Mouse (Mus musculus) intestine, embryonic 15.5 days (tissue): ENCODE measurements around the gene Kcne2. TPM values are rescaled to one million over a fixed set of nuclear protein-coding genes. Genes with fewer than 3 reads are reported as not detected.

Source experiments
- ATAC-seq: fragments of 200-750 bp; cut with Nextera tagmentation; 2 replicates; pipeline ENCODE4 v1.8.0; 2017; ENCODE audit warnings: moderate TSS enrichment, moderate library complexity
- H3K27ac ChIP-seq: fragments of 300-500 bp; sonication (generic); 2 replicates; pipeline ENCODE4 v1.5.1; 2015; ENCODE audit warnings: mild to moderate bottlenecking, inconsistent platforms
- H3K27me3 ChIP-seq: fragments of 300-500 bp; sonication (generic); replicated peaks from 2 replicates; pipeline ENCODE4 v1.6.1; 2015; ENCODE audit warnings: inconsistent platforms
- H3K36me3 ChIP-seq: fragments of 300-500 bp; sonication (generic); 2 replicates; pipeline ENCODE4 v1.6.1; 2015; ENCODE audit warnings: inconsistent platforms
- H3K4me1 ChIP-seq: fragments of 300-500 bp; sonication (generic); replicated peaks from 2 replicates; pipeline ENCODE4 v1.6.1; 2015; ENCODE audit warnings: inconsistent platforms
- H3K4me2 ChIP-seq: fragments of 300-500 bp; sonication (generic); replicated peaks from 2 replicates; pipeline ENCODE4 v1.6.1; 2015; ENCODE audit warnings: mild to moderate bottlenecking, inconsistent platforms
- H3K4me3 ChIP-seq: fragments of 300-500 bp; sonication (generic); replicated peaks from 2 replicates; pipeline ENCODE4 v1.5.1; 2015; ENCODE audit warnings: inconsistent platforms
- H3K9ac ChIP-seq: fragments of 300-500 bp; sonication (generic); 2 replicates; pipeline ENCODE4 v1.6.1; 2015; ENCODE audit warnings: inconsistent platforms
- H3K9me3 ChIP-seq: fragments of 300-500 bp; sonication (generic); 2 replicates; pipeline ENCODE4 v1.6.1; 2016; ENCODE audit warnings: inconsistent platforms
- WGBS: fragments of 180-500 bp; shearing (Covaris S2); methylation state at CpG from one replicate; pipeline ENCODE4 v1.1.7; 2015; 5-methylcytosine and 5-hydroxymethylcytosine counted together
- polyA plus RNA-seq: library from polyadenylated mRNA; unstranded; fragments of >200 nt; fragmentation: Nextera tagmentation; extraction: Ambion mirVana; gene quantifications from 2 replicates; pipeline ENCODE4 v1.2.1, GENCODE M21; 2015

The Kcne2 gene
- polyA plus RNA-seq, 1 experiment from 2014 or later, result not detected

GRCm38 (mm10) chr16:92345177-92345576 lies 53.0 kb downstream of the Kcne2 start:
- H3K9me3 ChIP-seq, result no peaks in the 10 kb centered on the region
- 54% methylated on average over 11 of the region's 11 CpGs for WGBS
- no peak for ATAC-seq
- H3K4me1 ChIP-seq, result 0 out of 2 replicates have a peak, but pooled peaks cover 3% of the 10 kb centered on the region
- H3K9ac ChIP-seq, result no peak overlapping the region
- H3K36me3 ChIP-seq, result no peaks in the 10 kb centered on the region
- H3K4me2 ChIP-seq, result no peak overlapping the region
- no peak overlapping the region for H3K27ac ChIP-seq
- no peaks in the 10 kb centered on the region for H3K27me3 ChIP-seq
- H3K4me3 ChIP-seq, result no peak overlapping the region

- WGBS, result 77% methylated on average over 13 of the region's 13 CpGs
- Histone ChIP-seq H3K4me1 (0 out of 2 replicates have a peak, but pooled peaks cover 3% of the 10 kb centered on the region), H3K27ac (no peak overlapping the region), H3K4me2 (no peak overlapping the region), H3K9me3 (no peaks in the 10 kb centered on the region), H3K36me3 (no peaks in the 10 kb centered on the region), H3K4me3 (no peak overlapping the region), H3K27me3 (no peaks in the 10 kb centered on the region), H3K9ac (no peak overlapping the region)
- ATAC-seq, result peak; percentile 61
Observed at GRCm38 (mm10) chr16:92346297-92346916, 54.2 kb downstream of the Kcne2 start.

Other genes starting within 250 kb of the Kcne2 start
- 105 and 107 TPM in 2 replicates for gene Mrps6, start 234.1 kb upstream of the Kcne2 start, polyA plus RNA-seq
- not detected in 2 replicates for gene Gm49711, start 234.1 kb upstream of the Kcne2 start, polyA plus RNA-seq
- 4.4 and 4.6 TPM in 2 replicates for gene Slc5a3, start 234.1 kb upstream of the Kcne2 start, polyA plus RNA-seq
- 110 and 128 TPM in 2 replicates for gene Smim11, start 8.9 kb downstream of the Kcne2 start, polyA plus RNA-seq
- gene Fam243, start 29.1 kb downstream of the Kcne2 start, polyA plus RNA-seq, result not detected in 2 replicates
- 0.25 TPM in 1 of 2 replicates, not detected in the other for gene Kcne1, start 67.1 kb downstream of the Kcne2 start, polyA plus RNA-seq
- gene Rcan1, start 178.5 kb downstream of the Kcne2 start, polyA plus RNA-seq, result 23.5 and 24.0 TPM in 2 replicates
- gene Clic6, start 193.3 kb downstream of the Kcne2 start, polyA plus RNA-seq, result 80.6 and 81.8 TPM in 2 replicates